Mouse (Mus musculus) bone marrow, adult 2 months (tissue): ENCODE data around the gene E2f2.

Experiments used
- CTCF ChIP-seq: fragments of 200-500 bp; IDR thresholded peaks from 2 replicates; pipeline ENCODE4 v1.5.1; 2011; ENCODE audit warnings: low read length, control low read depth; ENCODE audit not compliant: control insufficient read depth, insufficient read depth
- POLR2A ChIP-seq: fragments of 200-500 bp; IDR thresholded peaks from 2 replicates; pipeline ENCODE4 v1.6.1; 2011; ENCODE audit warnings: low read depth, mild to moderate bottlenecking, control low read depth, low read length, borderline replicate concordance; ENCODE audit not compliant: control insufficient read depth

- TF ChIP-seq CTCF, result no peak
- no peak for TF ChIP-seq POLR2A
Observed at GRCm38 (mm10) chr4:136134978-136135873, 37.0 kb upstream of the E2f2 start.
